Mouse (Mus musculus) gastrocnemius, postnatal 36 days (tissue): ENCODE measurements around the gene Rps13. TPM values are rescaled to one million over a fixed set of nuclear protein-coding genes. Genes with fewer than 3 reads are reported as not detected.

ENCODE experiments used
- DNase-seq, 2 experiments: peaks; one replicate each; pipeline ENCODE4 v3.0.0; 2022
- intact Hi-C: fragments of 180-260 bp; cut with DNase I; formaldehyde crosslinking; loops from one replicate; pipeline ENCODE4 v1.15.1; 2025
- total RNA-seq, 2 experiments: library from RNA; stranded (reverse); gene quantifications; 2 replicates each; pipeline ENCODE4 v1.2.3; 2021

Rps13 gene
- total RNA-seq, 2 experiments from 2014 or later = 207 to 275 TPM

DNA sequence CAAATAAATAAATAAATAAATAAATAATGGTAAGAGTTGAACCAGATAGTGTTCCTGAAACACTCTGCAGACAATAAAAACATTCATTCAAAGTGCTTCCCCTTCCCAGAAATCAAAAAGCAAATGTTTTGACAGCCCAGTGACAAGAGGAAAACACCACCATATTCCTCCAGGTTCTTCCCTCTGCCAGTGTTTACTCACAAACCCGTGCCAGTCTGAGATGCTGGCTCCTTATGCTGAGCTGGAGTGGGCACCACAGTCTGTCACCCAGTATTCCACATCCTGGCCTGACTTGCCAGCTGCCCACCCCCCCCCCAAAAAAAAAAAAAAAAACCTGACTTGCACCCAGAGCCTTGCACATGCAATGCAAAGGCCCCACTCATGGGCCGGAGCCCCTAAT, 35.1 kb downstream of the Rps13 start:
- intact Hi-C loops = no loop called here
- no peak for DNase-seq

DNA sequence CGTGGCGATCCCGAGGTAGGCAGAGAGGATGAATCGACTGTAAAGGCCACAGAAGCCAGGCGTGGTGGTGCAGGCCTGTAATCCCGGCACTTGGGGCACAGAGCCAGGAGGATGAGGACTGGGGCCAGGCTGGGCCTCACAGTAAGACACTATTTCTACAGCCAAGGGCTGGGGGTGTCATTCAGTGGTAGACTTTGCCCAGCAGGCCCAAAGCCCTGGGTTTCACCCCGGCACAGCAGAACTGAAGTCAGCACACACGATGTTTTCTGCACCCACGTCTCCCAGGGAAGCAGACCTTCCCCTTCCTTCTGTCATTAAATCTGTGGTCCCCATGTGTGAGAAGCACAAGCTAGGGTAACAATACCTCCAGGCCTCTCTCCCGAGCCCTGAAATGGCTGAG, 35.6 kb downstream of the Rps13 start:
- intact Hi-C loops = no loop called here
- no peak for DNase-seq

DNA sequence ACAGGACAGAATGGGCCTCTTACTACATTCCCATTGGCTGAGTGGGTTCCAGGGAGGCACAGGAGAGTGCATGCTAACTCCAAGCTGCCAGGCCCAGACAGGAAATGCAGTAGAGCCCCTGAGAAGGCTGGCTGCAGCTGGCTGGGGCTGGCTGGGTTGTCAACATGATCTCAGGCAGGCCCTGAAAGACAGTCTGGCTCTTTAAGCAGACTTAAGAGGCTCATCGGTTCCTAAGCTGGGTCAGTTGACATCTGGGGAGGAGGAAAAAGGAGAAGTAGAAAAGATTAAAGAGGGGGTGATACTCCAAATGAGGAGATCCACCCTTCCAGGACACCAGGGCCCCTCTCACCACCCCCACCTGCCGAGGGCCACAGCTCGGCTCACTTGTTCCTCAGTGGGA, 39.0 kb downstream of the Rps13 start:
- intact Hi-C loops = no loop called here
- DNase-seq = no peak

DNA sequence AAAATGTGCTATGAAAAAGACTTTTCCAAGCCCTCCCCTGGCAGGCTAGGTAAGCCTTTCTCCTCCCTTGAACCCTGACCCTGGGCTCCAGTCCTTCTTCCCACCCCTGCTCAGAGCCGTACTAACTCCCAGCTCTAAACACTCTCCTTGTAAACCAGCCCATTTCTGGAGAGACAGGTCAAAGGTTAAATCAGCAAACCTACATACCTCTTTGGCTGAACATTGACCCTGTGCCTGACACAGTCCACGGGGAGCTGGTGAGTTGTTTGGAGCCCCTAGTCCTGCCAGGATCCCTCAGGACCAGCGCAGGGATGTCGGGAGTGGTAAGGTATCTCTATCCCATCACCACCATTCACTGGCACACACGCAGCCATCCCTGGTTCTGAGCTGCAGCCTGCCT, 41.6 kb downstream of the Rps13 start:
- intact Hi-C loops = no loop called here
- DNase-seq = no peak

DNA sequence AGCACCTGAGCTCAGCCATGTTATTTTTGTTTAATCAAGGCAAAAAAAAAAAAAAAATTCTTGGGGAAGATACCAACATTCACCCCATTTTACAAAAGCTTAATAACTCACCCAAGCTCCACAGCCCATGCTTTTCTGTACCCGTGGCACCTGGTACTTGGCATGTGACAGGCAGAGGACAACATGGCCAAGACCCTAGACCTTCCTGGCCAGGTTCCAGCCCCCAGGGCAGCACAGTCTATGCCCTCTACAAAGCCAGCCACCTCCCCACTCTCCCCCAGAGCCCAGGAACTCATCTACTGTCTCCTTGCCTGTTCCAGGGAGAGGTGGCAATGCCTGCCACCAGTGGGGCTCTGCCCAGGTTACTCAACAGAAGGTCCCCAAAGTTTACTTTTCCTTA, 43.4 kb downstream of the Rps13 start:
- intact Hi-C loops = no loop called here
- no peak for DNase-seq

DNA sequence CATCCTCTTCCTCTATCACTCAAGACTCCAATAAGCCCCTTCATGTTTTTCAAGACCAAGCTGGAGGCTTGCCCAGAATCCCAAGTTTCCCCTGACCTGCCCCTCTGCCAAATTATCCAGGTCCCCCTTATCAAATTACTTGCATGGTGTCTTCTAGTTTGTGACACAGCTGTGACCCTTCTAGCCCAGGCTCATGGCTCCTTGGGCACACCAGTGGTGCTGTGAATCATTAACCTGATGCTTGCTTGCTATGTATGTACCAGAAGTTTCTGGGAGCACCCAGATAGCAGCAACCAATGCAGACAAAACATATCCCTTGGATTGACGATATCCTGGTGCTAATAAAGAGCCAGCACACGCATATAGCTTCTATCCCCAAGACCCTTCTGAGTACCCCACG, 45.0 kb downstream of the Rps13 start:
- intact Hi-C loops = no loop called here
- no peak for DNase-seq

DNA sequence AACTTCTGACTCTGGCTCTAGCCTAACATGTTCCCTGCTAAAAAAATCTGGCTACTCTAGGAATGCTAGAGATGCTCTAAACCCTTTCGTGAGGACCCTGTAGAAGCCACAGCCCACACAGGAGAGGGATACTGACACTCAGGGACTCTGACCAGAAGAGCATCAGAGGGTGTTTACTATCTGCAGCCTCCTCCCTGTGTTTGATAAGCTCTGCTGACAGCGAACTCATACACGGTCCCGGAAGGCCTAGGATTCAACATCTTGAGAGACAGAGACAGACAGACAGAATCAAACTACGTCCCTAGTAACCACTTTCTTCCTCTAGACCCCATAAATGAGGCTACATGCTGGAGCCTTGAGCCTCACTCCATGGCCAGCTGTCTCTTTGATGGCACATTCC, 46.0 kb downstream of the Rps13 start:
- intact Hi-C loops = no loop called here
- DNase-seq = no peak

DNA sequence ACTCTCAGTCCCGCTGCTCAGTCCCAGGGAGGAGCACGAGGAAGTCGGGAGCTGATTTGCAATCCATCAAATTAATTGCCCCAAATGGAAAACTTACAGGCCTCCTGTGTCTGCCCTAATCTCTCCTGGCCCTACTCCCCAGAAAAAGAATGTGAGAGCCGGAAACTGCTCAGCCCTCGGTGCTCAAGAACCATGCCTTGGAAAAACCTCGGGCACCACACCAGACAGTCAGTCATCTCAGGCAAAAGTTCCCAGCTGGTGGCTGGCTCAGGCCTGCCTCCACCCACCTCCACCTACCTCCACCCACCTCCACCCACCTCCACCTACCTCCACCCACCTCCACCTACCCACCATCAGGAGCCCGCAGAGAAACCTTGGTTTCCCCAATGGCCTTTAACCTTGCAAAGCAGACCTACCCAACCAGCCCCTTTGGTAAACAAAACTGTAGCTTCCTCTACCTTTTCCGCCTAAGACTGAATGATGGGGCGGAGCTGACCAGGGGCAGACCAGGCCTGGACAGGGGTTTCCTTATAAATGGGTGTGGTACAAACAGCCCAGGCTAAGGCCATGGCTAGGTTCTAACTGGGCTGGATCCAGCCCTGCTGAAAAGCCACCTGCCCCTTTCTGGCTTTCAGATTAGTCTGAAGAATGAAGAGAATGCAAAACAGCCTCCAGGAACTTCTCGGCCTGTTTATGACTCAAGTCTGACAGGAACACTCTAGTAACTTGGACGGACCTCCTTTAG, 47.2 kb downstream of the Rps13 start:
- intact Hi-C loops = no loop called here
- no peak for DNase-seq

DNA sequence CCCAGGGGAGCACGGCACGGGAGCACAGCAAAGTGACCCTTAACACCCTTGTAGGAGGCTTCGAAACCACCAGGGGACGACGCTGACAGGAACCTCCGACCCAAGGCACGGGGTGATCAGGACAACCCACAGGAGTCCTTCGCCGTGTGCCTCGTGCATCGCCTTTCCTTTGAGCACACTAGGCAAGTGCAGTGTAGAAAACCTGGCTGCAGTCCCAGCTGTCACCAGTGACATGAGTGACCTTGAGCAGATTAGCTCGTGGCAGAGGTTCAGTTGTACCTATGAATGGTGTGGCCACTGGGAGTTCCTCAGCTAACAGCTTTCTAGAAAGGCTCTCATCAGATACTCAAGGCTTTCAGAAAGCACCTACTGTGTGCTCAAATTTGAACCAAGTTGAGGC, 47.8 kb downstream of the Rps13 start:
- DNase-seq = no peak
- intact Hi-C loops = no loop called here

DNA sequence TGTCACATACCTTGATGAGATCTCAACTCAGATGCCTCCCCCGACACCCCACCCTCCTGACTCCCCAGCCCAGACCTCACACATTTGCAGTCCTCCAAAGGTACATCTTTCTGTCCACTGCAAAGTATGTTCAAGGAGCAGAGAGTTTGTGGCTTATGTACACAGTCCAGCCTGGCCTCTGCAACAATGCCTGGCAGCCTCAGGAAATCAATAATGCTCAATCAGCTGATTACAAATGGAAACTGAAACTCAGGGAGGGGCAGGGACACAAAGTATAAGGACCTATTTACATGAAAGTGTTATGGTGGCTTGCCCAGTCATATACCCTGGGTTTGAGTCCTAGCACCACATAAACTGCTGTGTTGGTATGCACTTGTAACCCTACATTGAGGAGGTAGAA, 48.8 kb downstream of the Rps13 start:
- no peak for DNase-seq
- intact Hi-C loops = no loop called here

DNA sequence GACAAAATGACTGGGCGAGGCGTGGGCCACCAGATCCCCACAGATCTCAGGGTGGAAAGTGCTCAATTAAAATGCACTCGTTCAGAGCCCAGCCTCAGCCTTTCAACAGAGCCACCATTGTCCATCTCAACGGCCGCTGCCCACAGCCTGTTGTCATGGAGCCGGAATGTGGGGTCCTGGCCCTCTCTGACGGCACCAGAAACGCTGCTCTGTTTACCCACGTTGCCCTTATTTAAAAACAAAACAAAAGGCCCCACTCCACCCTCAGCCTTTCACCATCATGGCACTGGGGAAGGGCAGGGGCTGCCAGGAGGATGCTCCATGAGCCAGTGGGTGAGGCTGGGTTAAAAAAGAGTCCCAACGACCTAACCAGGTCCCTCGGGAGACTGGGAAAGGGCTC, 51.2 kb downstream of the Rps13 start:
- no peak for DNase-seq
- intact Hi-C loops = no loop called here

Other genes starting within 250 kb of the Rps13 start
- gene Gm4353, start 249.6 kb downstream of the Rps13 start, total RNA-seq = 1 to 10 TPM; 1.7 to 1.8 TPM
- 1 to 10 TPM in 1 of 2 experiments, under 1 TPM in 1; 0.69 to 1.6 TPM for gene Plekha7, start 25.8 kb downstream of the Rps13 start, total RNA-seq
- gene Pik3c2a, start 109.3 kb upstream of the Rps13 start, total RNA-seq = 1 to 10 TPM; 7.1 to 7.6 TPM
- gene Nucb2, start 170.2 kb upstream of the Rps13 start, total RNA-seq = 1 to 10 TPM; 4.2 to 6.2 TPM